Mouse (Mus musculus) small intestine, adult 2 months (tissue): ENCODE measurements around the gene Alkbh6. TPM values are rescaled to one million over a fixed set of nuclear protein-coding genes. Genes with fewer than 3 reads are reported as not detected.

Experiments
- H3K27ac ChIP-seq: fragments of 200-500 bp; 2 replicates; pipeline ENCODE4 v1.5.1; 2012; ENCODE audit warnings: low read depth, low read length, control low read depth, inconsistent platforms; ENCODE audit not compliant: insufficient read depth
- H3K27me3 ChIP-seq: fragments of 200-500 bp; 2 replicates; pipeline ENCODE4 v1.6.1; 2012; ENCODE audit warnings: mild to moderate bottlenecking, moderate library complexity, low read length, inconsistent platforms; ENCODE audit not compliant: control insufficient read depth, insufficient read depth
- H3K36me3 ChIP-seq: fragments of 200-500 bp; 2 replicates; pipeline ENCODE4 v1.6.1; 2012; ENCODE audit warnings: mild to moderate bottlenecking, low read length, control low read depth, inconsistent platforms; ENCODE audit not compliant: control insufficient read depth, insufficient read depth
- H3K4me1 ChIP-seq: fragments of 200-500 bp; 2 replicates; pipeline ENCODE4 v1.6.1; 2012; ENCODE audit warnings: low read length, inconsistent platforms, mixed read lengths; ENCODE audit not compliant: control insufficient read depth, insufficient read depth, insufficient read length
- H3K4me3 ChIP-seq: fragments of 200-500 bp; 2 replicates; pipeline ENCODE4 v1.5.1; 2012; ENCODE audit warnings: low read depth, mild to moderate bottlenecking, control low read depth, inconsistent platforms, low read length, moderate library complexity
- CTCF ChIP-seq: fragments of 200-500 bp; IDR thresholded peaks from 2 replicates; pipeline ENCODE4 v1.5.1; 2012; ENCODE audit warnings: low read depth, mild to moderate bottlenecking, control low read depth, inconsistent platforms, low read length, moderate library complexity, mixed read lengths; ENCODE audit not compliant: insufficient replicate concordance, insufficient read length; ENCODE audit errors: extremely low read depth
- POLR2A ChIP-seq: fragments of 200-500 bp; IDR thresholded peaks from 2 replicates; pipeline ENCODE4 v1.6.1; 2012; ENCODE audit warnings: low read depth, mild to moderate bottlenecking, control low read depth, inconsistent platforms, low read length, moderate library complexity
- WGBS: fragments of 180-500 bp; shearing (Covaris S2); methylation state at CpG from one replicate; pipeline ENCODE4 v1.1.7; 2018; 5-methylcytosine and 5-hydroxymethylcytosine counted together
- polyA plus RNA-seq: library from polyadenylated mRNA; depleted of rRNA; stranded (reverse); fragments of >200 nt; gene quantifications from 2 replicates; pipeline ENCODE4 v1.2.3, GENCODE M21; 2012

Alkbh6 gene
- polyA plus RNA-seq, 1 experiment, result 141 TPM

DNA sequence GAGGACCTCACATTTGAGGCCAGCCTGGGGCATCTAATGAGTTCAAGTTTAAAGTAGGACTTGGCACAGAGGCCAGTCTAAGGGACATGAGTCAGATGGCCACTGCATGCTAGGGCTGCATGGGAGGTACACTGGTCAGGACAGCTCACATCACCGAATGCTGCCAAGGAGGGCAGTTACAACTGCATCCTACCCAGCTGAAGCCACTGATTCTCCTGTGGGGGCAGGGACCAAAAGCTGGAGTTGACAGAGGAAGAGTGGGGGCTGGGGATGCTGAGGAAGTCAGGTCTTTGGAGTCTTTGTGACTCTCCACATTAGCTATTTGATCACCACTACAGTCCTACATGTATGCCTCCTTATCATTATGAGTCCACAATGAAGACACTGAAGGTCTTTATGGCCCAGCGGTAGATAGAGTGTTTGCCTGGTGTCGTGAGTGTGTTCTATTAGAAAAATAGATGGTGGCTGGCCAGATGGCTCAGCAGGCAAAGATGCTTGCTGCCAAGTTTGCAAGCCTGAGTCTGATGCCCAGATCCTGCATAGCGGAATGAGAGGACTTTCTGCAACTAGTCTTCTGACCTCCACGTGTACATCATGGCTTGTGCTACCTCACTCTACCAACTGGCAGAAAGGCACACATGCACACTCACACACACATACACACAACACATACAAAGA is 31.1 kb downstream of the Alkbh6 start:
- no peak overlapping the region for H3K27ac ChIP-seq
- no peaks in the 10 kb centered on the region for H3K4me1 ChIP-seq
- 53% methylated on average over 5 of the region's 5 CpGs for WGBS
- H3K4me3 ChIP-seq, result no peak overlapping the region
- no peak for TF ChIP-seq CTCF
- TF ChIP-seq POLR2A, result no peak
- H3K27me3 ChIP-seq, result no peaks in the 10 kb centered on the region
- no peaks in the 10 kb centered on the region for H3K36me3 ChIP-seq

DNA sequence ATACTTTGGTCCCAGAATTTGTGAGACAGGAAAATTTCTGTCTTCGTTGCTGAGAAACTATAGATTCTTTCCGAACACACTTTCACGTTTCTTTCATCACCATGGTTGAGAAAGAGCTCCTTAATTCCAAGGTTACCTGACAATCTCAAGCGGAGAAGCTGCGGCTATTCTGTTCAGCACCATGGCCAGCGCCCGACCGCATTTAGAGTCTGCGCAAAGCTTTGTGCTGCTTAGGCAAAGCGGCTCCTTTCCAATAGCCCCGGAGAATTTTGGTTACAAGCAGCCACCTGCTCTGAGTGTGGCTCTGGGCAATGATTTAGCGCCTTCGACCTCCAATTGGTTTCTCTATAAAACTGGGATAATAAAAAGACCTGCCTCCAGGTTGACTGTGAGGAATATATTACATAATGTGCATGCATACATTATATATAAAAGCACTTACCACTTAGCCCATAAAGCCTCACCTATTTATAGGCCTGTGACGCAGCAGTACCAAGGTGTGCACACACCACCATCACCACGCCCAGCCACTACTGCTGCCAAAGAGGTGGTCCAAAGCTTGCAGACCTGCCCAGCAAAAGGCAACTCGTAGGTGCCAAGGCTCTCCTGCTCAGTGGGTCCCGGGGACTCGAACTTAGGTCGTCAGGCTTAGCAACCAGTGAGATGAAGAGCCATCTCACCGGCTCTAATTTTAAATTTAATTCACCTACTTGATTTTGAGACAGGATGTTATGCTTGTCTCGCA is 38.3 kb downstream of the Alkbh6 start:
- Histone ChIP-seq H3K27ac (no peak overlapping the region), H3K27me3 (no peaks in the 10 kb centered on the region), H3K4me1 (peaks cover 7% of the 10 kb centered on the region; the same call in 1 of the 2 replicates), H3K36me3 (no peaks in the 10 kb centered on the region), H3K4me3 (no peak overlapping the region)
- TF ChIP-seq CTCF (no peak), POLR2A (no peak)
- 21% methylated on average over 21 of the region's 21 CpGs for WGBS

DNA sequence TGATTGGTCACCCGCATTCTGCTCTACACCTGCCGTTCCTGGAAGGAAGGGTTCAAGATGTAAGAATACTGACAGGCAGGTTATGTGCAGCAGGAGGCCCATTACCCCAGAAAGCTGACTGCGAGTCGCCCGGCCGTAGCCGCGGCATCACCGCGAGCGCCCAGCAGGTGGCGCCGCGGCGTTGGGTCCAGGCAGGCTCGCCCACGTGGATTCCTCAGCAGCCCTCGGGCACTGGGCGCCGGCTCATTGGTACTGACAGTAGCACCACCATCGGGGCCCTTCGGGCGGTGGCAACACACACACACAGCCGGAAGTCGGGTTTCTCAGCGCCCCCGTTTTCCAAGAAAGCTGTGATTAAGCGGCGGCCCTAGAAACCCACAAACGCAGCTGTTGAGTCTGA is 39.3 kb downstream of the Alkbh6 start:
- H3K4me1 ChIP-seq, result peaks cover 17% of the 10 kb centered on the region; the same call in 1 of the 2 replicates
- H3K36me3 ChIP-seq, result no peaks in the 10 kb centered on the region
- TF ChIP-seq POLR2A (no peak), CTCF (peak; percentile 79)
- no peak overlapping the region for H3K4me3 ChIP-seq
- H3K27me3 ChIP-seq, result no peaks in the 10 kb centered on the region
- no peak overlapping the region for H3K27ac ChIP-seq
- 2% methylated on average over 30 of the region's 30 CpGs for WGBS

DNA sequence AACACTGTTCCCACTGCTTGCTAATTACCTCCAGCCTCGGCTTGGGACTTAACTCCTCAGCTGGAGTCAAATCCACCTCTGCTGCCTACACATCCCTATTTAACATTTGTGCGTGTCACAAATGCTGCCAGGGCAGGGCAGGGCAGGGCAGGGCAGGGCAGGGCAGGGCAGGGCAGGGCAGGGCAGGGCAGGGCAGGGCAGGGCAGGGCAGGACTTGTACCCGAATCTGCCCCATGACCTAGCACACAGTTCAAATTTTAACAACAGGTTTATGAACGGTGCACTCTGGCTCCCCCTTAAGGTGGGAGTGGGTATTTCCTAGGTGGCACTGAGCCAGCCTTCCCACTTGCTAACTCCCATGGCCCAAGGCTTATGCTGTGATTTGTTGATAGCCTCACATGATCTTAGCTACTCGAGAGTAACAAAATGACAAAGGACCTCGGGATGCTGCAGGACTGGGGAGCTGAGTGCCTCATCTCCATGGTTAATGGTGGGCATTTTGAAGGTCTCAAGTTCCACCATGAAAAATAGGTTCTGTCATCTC is 44.8 kb downstream of the Alkbh6 start:
- H3K36me3 ChIP-seq, result peaks cover 2% of the 10 kb centered on the region; the same call in 1 of the 2 replicates
- 5% methylated on average over 6 of the region's 6 CpGs for whole genome bisulfite sequencing
- peaks cover 31% of the 10 kb centered on the region for H3K4me1 ChIP-seq
- H3K4me3 ChIP-seq, result no peak overlapping the region; the same call in 1 of the 2 replicates
- TF ChIP-seq CTCF, result peak; percentile 69; the same call in 1 of the 2 replicates
- TF ChIP-seq POLR2A, result no peak
- no peaks in the 10 kb centered on the region for H3K27me3 ChIP-seq
- H3K27ac ChIP-seq, result peak overlapping the region; percentile 61

- whole genome bisulfite sequencing, result 62% methylated on average over 4 of the region's 4 CpGs
- Histone ChIP-seq H3K27me3 (no peaks in the 10 kb centered on the region), H3K36me3 (peaks cover 2% of the 10 kb centered on the region; the same call in 1 of the 2 replicates), H3K4me3 (no peak overlapping the region), H3K27ac (no peak overlapping the region), H3K4me1 (peaks cover 31% of the 10 kb centered on the region)
- TF ChIP-seq CTCF, result no peak
- no peak for TF ChIP-seq POLR2A
Measured at GRCm38 (mm10) chr7:30354059-30354458, 45.5 kb downstream of the Alkbh6 start.

GRCm38 (mm10) chr7:30358378-30359186 is 50.1 kb downstream of the Alkbh6 start:
- H3K4me3 ChIP-seq, result peak overlapping the region; percentile 64; the same call in 1 of the 2 replicates
- peaks cover 2% of the 10 kb centered on the region; the same call in 1 of the 2 replicates for H3K36me3 ChIP-seq
- no peaks in the 10 kb centered on the region for H3K27me3 ChIP-seq
- TF ChIP-seq POLR2A, result no peak
- no peak for TF ChIP-seq CTCF
- H3K4me1 ChIP-seq, result peaks cover 26% of the 10 kb centered on the region
- H3K27ac ChIP-seq, result peak overlapping the region; percentile 94
- WGBS, result 32% methylated on average over 7 of the region's 7 CpGs
